Mouse (Mus musculus): ENCODE data around the gene Sirt4.
A peak's percentile ranks its signal among the peaks of the same experiment; 100 is the strongest.
"Not testable (repeated sequence)": the region's sequence is repeated elsewhere in the genome, so short reads cannot be mapped to it uniquely, and the experiment has no call there.

Sirt4 gene

DNA sequence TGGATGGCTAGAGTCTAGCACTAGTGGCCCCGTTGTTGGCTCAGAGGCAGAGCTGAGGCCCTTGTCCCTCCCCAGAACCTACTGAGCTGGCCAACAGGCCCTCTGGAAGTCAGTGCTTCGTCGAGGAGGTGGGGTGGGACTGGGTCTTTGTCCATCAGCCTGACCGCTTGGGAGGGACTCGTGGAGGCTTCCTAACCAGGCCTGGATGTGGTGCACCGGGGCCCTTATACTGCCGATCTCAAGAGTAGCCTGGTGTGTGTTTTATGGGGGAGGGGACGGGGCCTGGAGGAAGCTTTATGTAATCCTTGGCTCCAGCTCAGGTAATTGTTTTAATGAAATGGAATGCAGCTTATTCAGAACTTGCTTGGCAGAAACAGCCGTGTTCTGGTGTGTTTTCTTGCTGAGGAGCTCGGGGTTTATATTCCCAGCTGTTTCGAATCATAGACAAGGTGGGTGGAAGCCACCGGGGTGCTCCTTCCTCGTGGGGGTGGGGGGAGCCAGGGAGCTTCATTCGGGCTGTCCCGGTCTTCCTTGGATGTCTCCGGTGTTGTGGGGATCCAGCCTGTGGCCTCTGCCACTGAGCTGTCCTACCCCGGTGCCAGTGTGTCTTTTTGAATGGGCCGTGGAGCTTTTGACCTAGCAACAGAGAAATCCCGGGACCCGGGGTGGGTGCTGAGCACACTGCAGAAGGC lies 30.5 kb upstream of the Sirt4 start:
- DNase-seq (ENCODE audit: low spot score): no peak

- DNase-seq (ENCODE audit: low spot score): no peak
Observed at GRCm38 (mm10) chr5:115514346-115514745, 29.8 kb upstream of the Sirt4 start.

GRCm38 (mm10) chr5:115513721-115514120 lies 29.2 kb upstream of the Sirt4 start:
- DNase-seq (ENCODE audit: low spot score): no peak

GRCm38 (mm10) chr5:115513246-115513645 lies 28.7 kb upstream of the Sirt4 start:
- DNase-seq (ENCODE audit: low spot score): no peak

DNA sequence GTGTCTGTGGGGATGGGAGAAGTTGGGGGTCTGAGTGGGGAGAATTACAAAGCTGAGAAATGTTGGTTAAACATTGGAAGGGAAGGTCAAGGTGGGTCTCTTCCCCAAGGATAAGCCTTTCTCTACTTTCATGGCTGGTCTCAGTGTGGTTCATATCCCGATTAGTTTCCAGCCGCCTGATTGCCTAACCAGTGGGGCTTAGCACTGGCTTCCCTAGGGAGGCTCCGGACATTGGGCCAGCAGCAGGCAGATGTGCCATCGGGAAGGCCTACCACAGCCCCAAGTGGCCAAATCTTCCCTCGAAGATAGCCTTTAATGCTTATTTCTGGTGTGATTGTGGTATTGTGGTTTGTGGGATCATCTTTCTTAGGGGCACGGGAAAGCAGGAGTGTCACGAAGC lies 27.9 kb upstream of the Sirt4 start:
- no peak for DNase-seq (ENCODE audit: low spot score)

- no peak for DNase-seq (ENCODE audit: low spot score)
Observed at GRCm38 (mm10) chr5:115509790-115510689, 25.5 kb upstream of the Sirt4 start.

DNA sequence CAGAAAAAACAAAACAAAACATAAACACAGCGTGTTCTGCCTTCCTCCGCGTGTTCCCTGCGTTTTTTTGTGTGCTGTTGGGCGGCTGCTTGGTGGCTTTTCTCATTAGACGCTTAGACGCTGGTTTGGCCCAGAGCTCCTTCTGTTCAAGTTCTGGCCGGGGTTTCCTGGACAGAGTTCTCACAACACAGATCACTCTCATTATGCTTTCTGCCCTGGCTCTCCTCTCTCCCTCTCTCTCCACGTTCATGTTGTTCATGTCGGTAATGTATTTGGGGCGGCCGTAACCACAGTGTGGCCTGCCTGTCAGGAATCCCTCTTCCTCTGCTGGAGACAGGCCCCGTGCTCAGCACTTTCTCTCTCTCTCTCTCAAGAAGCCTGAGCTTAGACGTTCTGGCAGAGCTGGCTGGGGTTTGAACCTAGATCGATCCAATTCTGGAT lies 24.8 kb upstream of the Sirt4 start:
- DNase-seq (ENCODE audit: low spot score): no peak

DNA sequence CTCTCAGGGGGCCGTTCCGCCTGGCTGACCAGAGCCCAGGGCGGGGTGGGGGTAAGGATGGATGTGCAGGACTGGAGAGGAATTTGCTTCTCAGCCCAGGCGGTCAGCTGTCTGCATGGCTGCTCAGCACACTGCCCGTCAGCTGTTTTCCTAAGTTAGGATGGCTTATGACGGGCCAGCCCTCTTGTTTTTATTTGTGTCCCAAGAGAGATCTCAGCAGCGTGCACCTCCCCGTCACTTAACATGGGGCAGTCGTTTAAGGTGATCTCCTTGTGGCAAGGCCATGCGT lies 24.3 kb upstream of the Sirt4 start:
- no peak for DNase-seq (ENCODE audit: low spot score)

- peak; percentile 75 for DNase-seq (ENCODE audit: low spot score)
Observed at GRCm38 (mm10) chr5:115507981-115508858, 23.7 kb upstream of the Sirt4 start.

- peak; percentile 48 for DNase-seq (ENCODE audit: low spot score)
Observed at GRCm38 (mm10) chr5:115507267-115507980, 22.9 kb upstream of the Sirt4 start.

DNA sequence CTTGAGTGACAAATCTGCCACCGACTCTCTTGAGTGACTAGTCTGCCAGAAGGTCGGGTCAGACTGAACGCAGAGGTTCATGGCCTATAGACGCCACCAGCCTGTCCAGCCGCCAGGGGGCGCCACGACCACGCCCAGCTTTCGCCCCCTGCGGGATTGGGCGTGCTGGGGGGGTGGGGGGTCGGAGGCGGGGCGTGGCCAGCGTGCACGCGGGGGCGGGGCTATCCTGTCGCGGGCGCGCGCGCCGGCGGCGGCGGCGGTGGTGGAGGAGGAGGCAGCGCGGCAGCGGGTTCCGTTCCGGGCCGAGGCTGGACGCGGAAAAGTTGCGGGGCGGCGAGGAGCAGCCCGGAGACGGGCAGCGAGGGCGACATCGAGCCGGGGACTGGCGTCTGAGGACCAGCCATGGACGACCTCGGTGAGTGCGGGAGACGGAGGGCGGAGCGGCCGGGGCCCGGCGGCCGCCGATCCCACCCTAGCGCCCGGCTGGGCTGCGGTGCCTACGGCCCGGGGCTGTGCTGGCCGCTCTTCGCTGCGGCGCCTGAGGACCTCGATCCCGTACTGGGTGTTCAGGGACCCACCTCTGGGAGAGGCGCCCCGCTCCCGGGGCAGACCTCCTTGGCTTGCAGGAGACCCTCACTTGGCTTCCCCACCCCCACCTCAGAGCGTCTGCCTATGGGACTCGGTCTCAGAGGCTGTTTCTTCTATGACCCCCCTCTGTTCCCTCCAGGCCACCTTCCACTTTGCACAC lies 22.1 kb upstream of the Sirt4 start, which contains the start of gene Pxn:
Pxn (plus strand) TSS at position 223 of the 748 bp plus-strand sequence.
- DNase-seq (ENCODE audit: low spot score): peak; percentile 98

DNA sequence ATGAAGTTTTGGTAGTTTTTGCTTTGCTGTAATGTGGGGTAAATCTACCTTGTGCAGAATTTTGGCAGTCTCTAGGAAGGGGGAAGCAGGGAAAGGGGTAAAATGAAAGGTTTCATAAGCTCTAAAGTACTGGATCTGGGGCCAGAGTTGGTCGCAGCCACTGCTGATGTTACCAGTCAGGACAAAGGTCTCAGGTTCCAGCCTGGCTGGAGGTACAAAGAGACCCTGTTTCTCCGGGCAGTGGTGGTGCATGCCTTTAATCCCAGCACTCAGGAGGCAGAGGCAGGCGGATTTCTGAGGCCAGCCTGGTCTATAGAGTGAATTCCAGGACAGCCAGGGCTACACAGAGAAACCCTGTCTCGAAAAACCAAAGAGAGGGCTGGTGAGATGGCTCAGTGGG lies 21.1 kb upstream of the Sirt4 start:
- not testable (repeated sequence) for DNase-seq (ENCODE audit: low spot score)

DNA sequence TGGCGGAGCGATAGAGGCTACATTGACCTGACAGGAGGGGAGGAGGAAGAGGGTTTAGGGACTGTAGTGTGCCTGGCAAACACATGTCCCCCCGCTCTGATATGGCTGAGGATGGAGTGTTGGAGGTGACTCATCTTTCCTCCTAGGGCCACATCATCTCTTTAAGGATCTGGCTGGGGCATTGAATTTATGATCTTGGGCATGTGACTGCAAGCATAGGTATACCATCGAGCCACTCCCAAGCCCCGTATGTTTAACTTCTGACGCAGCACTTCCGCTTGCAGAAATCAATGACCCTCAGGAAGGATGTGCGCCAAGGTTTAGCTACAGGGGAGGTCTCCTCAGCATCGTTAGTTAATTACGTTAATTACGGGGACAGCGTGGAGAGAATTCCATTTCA lies 18.5 kb upstream of the Sirt4 start:
- no peak for DNase-seq (ENCODE audit: low spot score)

DNA sequence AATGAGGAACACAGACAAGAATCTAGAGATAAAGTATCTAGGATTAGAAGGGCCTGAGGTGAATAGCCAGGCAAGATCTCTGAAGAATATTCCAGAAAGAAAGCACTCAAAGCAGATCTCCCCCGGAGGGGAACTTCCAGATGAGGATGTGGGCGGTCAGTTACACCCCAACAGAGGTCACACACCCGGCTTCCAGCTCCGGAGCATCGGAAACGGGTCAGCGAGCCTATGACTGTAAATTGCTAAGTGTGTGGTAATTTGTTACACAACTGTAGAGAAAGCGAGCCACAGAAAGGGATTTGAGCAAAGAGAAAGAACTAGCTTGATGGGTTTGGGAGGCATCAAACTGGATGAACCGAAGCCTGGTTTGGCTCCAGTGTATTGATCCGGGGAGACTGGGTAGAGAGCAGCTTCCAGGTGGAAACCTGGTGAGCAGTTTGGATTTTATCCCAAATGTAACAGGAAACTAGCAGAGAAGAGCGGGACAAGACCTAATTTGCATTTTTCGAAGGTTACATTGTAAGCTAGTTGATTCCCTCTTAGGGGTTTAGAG lies 15.9 kb upstream of the Sirt4 start:
- DNase-seq (ENCODE audit: low spot score): no peak

GRCm38 (mm10) chr5:115498307-115499240 lies 14.0 kb upstream of the Sirt4 start:
- no peak for DNase-seq (ENCODE audit: low spot score)

GRCm38 (mm10) chr5:115497033-115497432 lies 12.5 kb upstream of the Sirt4 start:
- no peak for DNase-seq (ENCODE audit: low spot score)

GRCm38 (mm10) chr5:115495618-115496017 lies 11.1 kb upstream of the Sirt4 start:
- DNase-seq (ENCODE audit: low spot score): not testable (repeated sequence)

DNA sequence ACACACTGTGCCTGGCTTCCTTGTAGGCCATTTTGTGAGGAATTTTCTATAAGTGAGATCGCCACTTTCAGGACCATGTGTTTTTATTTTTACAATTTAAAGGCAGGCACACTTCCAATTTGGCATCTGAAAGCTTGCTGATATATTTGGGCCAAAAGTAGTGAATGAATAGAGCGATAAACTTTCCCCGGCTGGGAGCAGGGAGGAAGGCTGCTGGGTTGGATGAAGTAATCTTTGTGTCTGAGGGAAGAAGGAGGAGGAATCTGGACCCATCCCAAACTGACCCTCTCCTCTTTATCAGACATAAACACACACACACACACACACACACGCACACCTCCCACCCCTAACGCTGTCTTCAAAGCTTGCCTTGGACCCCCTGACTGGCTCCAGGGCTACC lies 8.9 kb upstream of the Sirt4 start:
- peak; percentile 39 for DNase-seq (ENCODE audit: low spot score)

DNA sequence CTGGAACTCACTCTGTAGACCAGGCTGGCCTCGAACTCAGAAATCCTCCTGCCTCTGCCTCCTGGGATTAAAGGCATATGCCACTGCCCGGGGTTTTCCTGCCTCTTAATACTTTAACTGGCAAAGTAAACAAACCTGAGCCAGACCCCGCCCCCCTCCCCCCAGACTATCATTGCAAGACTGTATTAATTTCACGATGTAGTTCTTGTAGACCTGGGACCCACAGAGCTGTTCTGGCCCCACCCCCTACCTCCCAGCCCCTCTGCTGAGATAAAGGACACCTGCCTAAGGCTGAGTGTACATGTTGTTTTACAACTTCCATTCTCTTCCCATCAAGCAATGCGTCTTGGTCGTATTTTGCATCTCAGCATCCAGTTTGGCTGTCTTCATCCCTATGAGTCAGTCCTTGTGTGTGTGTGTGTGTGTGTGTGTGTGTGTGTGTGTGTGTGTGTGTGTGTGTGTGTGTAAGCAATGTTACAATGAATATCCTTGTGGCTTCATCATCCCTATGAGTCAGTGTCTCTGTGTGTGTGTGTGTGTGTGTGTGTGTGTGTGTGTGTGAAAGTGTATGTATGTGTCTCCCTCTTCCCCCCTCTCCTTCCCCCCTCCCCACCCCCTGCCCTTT lies 8.3 kb upstream of the Sirt4 start:
- DNase-seq (ENCODE audit: low spot score): peak; percentile 42
